Mouse (Mus musculus): ENCODE measurements around the gene Arsb. TPM values are rescaled to one million over a fixed set of nuclear protein-coding genes. Genes with fewer than 3 reads are reported as not detected.
"Not testable (repeated sequence)": the region's sequence is repeated elsewhere in the genome, so short reads cannot be mapped to it uniquely, and the experiment has no call there.

The Arsb gene
- polyA plus RNA-seq, 1 experiment from 2014 or later, result 10.8 TPM

DNA sequence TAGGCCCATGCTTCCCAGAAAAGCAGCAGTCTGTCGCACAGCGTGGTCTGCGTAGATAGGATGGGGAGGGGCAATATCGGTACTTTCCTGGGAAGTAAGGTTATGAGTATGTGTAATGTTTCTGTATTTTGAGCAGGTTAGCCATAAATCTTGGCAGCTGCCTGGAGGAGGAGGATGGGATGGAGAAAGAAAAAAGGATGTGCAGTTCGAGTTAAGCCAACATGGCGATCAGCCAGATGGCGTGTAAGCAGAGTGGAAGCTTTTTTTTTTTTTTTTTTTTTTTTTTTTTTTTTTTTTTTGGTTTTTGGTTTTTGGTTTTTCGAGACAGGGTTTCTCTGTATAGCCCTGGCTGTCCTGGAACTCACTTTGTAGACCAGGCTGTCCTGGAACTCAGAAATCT, 214.3 kb downstream of the Arsb start:
- not testable (repeated sequence) for H3K9me3 ChIP-seq (ENCODE audit: control insufficient read depth, low read length); DNase-seq (ENCODE audit: low spot score, missing footprints); H3K27ac ChIP-seq (ENCODE audit: low read depth, low read length); H3K4me1 ChIP-seq (ENCODE audit: control insufficient read depth, insufficient read depth, low read length); H3K27me3 ChIP-seq (ENCODE audit: control insufficient read depth, insufficient read depth, low read length); ATAC-seq (ENCODE audit: low FRiP score); H3K9ac ChIP-seq (ENCODE audit: low read length); H3K4me2 ChIP-seq; H3K4me3 ChIP-seq (ENCODE audit: low read depth, low read length); H3K36me3 ChIP-seq (ENCODE audit: control insufficient read depth, insufficient read depth, low read length)
- WGBS, result 87% methylated on average over 8 of the region's 8 CpGs

DNA sequence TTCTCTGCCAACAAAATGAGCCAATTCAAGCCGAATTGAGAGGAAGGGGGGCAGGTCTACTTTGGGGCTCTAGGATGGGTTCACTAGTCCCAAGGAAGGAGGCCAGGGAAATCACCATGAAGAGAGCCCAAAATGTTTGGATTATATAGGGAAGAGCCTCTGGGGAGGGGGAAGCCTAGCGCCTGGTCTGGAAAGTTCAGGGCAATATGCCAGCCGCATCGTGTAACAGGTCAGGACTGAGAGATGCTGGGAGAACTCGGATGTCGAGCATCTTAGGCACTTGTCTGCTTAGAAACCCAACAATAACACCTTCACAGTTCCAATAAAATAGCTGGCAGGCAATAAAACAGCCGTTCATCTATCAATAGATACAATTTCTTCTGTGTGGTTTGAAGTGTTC, 216.2 kb downstream of the Arsb start:
- no peaks in the 10 kb centered on the region for H3K36me3 ChIP-seq (ENCODE audit: control insufficient read depth, insufficient read depth, low read length)
- no peak overlapping the region for H3K4me2 ChIP-seq
- ATAC-seq (ENCODE audit: low FRiP score), result no peak
- no peak overlapping the region for H3K9ac ChIP-seq (ENCODE audit: low read length)
- DNase-seq (ENCODE audit: low spot score, missing footprints), result no peak
- no peak overlapping the region for H3K27ac ChIP-seq (ENCODE audit: low read depth, low read length)
- WGBS, result 83% methylated on average over 7 of the region's 7 CpGs
- H3K4me3 ChIP-seq (ENCODE audit: low read depth, low read length), result no peak overlapping the region
- H3K27me3 ChIP-seq (ENCODE audit: control insufficient read depth, insufficient read depth, low read length), result no peaks in the 10 kb centered on the region
- no peaks in the 10 kb centered on the region for H3K4me1 ChIP-seq (ENCODE audit: control insufficient read depth, insufficient read depth, low read length)
- no peaks in the 10 kb centered on the region for H3K9me3 ChIP-seq (ENCODE audit: control insufficient read depth, low read length)

DNA sequence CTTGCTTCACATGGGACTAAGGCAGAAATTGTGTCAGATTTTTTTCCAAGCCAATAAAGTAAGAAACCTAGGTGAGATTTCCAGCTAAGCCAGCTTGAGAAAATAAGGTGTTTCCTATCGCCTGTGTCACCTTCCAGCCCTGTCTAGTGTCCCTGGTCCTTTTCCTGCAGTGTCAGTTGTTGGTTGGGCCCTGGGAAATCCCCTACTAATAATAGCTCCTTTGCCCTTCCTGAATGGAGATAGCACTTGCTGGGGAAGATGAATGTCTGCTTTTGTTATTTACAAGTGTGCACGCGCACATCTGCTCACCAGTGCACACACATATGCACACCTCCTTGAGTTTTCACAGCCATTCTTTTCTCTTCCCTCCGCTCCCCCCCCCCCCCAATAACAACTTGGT, 217.8 kb downstream of the Arsb start:
- no peak for DNase-seq (ENCODE audit: low spot score, missing footprints)
- H3K36me3 ChIP-seq (ENCODE audit: control insufficient read depth, insufficient read depth, low read length), result no peaks in the 10 kb centered on the region
- H3K4me2 ChIP-seq, result no peak overlapping the region
- no peaks in the 10 kb centered on the region for H3K4me1 ChIP-seq (ENCODE audit: control insufficient read depth, insufficient read depth, low read length)
- H3K9me3 ChIP-seq (ENCODE audit: control insufficient read depth, low read length), result no peaks in the 10 kb centered on the region
- no peak for ATAC-seq (ENCODE audit: low FRiP score)
- H3K27me3 ChIP-seq (ENCODE audit: control insufficient read depth, insufficient read depth, low read length), result no peaks in the 10 kb centered on the region
- no peak overlapping the region for H3K27ac ChIP-seq (ENCODE audit: low read depth, low read length)
- H3K9ac ChIP-seq (ENCODE audit: low read length), result no peak overlapping the region
- no peak overlapping the region for H3K4me3 ChIP-seq (ENCODE audit: low read depth, low read length)
- WGBS, result 82% methylated on average over 4 of the region's 4 CpGs

- no peaks in the 10 kb centered on the region for H3K27me3 ChIP-seq (ENCODE audit: control insufficient read depth, insufficient read depth, low read length)
- ATAC-seq (ENCODE audit: low FRiP score), result no peak
- WGBS, result 83% methylated on average over 11 of the region's 11 CpGs
These were observed 218.5 kb downstream of the Arsb start for GRCm38 (mm10) chr13:93989736-93990611.

DNA sequence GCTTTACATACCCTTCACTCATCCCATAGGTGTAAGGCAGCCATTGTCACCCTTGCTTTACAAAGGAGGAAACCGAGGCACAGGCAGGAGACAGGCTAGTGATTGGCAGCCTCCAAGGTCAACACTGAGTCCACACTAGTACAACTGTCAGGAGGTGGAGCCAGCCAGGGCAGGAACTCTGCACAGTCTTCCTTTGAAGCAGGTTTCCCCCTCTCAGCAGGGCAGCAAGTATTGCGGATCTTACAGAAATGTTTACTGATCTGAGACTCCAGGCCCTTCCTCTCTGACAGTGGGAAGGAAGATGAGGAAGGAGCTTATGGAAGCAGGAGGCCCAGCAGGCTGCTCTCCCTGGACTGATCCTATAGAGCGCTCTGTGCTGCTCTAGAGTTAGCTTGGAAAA, 219.4 kb downstream of the Arsb start:
- Histone ChIP-seq H3K36me3 (ENCODE audit: control insufficient read depth, insufficient read depth, low read length) (no peaks in the 10 kb centered on the region), H3K4me3 (ENCODE audit: low read depth, low read length) (no peak overlapping the region), H3K4me2 (no peak overlapping the region), H3K4me1 (ENCODE audit: control insufficient read depth, insufficient read depth, low read length) (no peaks in the 10 kb centered on the region), H3K9me3 (ENCODE audit: control insufficient read depth, low read length) (no peaks in the 10 kb centered on the region), H3K27me3 (ENCODE audit: control insufficient read depth, insufficient read depth, low read length) (no peaks in the 10 kb centered on the region), H3K27ac (ENCODE audit: low read depth, low read length) (no peak overlapping the region), H3K9ac (ENCODE audit: low read length) (no peak overlapping the region)
- 78% methylated on average over 3 of the region's 3 CpGs for WGBS
- no peak for DNase-seq (ENCODE audit: low spot score, missing footprints)
- no peak for ATAC-seq (ENCODE audit: low FRiP score)

More at GRCm38 (mm10) chr13:93989736-93990611, 218.5 kb downstream of the Arsb start:
- H3K36me3 ChIP-seq (ENCODE audit: control insufficient read depth, insufficient read depth, low read length), result no peaks in the 10 kb centered on the region
- no peaks in the 10 kb centered on the region for H3K9me3 ChIP-seq (ENCODE audit: control insufficient read depth, low read length)
- no peak for DNase-seq (ENCODE audit: low spot score, missing footprints)
- no peak overlapping the region for H3K9ac ChIP-seq (ENCODE audit: low read length)
- H3K27ac ChIP-seq (ENCODE audit: low read depth, low read length), result no peak overlapping the region
- no peaks in the 10 kb centered on the region for H3K4me1 ChIP-seq (ENCODE audit: control insufficient read depth, insufficient read depth, low read length)
- no peak overlapping the region for H3K4me3 ChIP-seq (ENCODE audit: low read depth, low read length)
- no peak overlapping the region for H3K4me2 ChIP-seq

DNA sequence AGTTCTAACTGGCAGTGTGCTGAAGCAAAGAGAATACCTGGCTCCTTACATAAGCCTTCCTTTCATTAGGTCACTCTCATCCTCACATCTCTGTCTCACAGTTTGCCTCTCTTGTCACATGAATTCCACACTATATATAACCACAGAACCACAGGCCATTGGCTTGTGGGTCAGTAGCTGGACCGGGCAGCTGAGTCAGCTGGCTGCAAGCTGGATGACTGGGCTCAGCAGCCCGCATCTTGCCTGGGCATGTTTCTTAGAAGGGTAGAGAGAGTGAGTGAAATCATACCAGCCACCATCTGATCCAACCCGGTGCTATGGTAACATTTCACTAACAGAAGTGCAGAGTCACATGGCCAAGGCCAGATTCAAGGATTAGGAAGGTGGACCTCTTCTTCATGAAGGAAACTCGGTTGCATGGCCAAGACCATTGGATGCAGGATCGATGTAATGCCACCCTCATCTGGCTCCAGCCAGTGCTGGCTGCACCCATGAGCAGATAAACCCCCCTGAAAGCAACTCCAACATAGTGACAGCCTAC, 221.0 kb downstream of the Arsb start:
- 96% methylated on average over 5 of the region's 5 CpGs for WGBS
- H3K9me3 ChIP-seq (ENCODE audit: control insufficient read depth, low read length), result no peaks in the 10 kb centered on the region
- no peak overlapping the region for H3K4me3 ChIP-seq (ENCODE audit: low read depth, low read length)
- ATAC-seq (ENCODE audit: low FRiP score), result no peak
- no peaks in the 10 kb centered on the region for H3K4me1 ChIP-seq (ENCODE audit: control insufficient read depth, insufficient read depth, low read length)
- H3K9ac ChIP-seq (ENCODE audit: low read length), result no peak overlapping the region
- no peak overlapping the region for H3K27ac ChIP-seq (ENCODE audit: low read depth, low read length)
- no peaks in the 10 kb centered on the region for H3K27me3 ChIP-seq (ENCODE audit: control insufficient read depth, insufficient read depth, low read length)
- H3K4me2 ChIP-seq, result no peak overlapping the region
- DNase-seq (ENCODE audit: low spot score, missing footprints), result no peak
- H3K36me3 ChIP-seq (ENCODE audit: control insufficient read depth, insufficient read depth, low read length), result no peaks in the 10 kb centered on the region

Small RNA genes within 50 kb of the gene (microRNA-seq; reads per million reads assigned to microRNA genes)
- gene Gm25534 (not detected), gene Mir5624 (not detected)

Other genes with a start within 250 kb of the Arsb start
- 0.10 TPM in 1 of 2 replicates, not detected in the other for gene Bhmt, start 133.7 kb upstream of the Arsb start, polyA plus RNA-seq (2014; fragmentation: Nextera tagmentation; extraction: Ambion mirVana)
- gene Bhmt2, start 97.3 kb upstream of the Arsb start, polyA plus RNA-seq (2014; fragmentation: Nextera tagmentation; extraction: Ambion mirVana), result 0.08 TPM in 1 of 2 replicates, not detected in the other
- 0.12 TPM in 1 of 2 replicates, not detected in the other for gene Dmgdh, start 97.2 kb upstream of the Arsb start, polyA plus RNA-seq (2014; fragmentation: Nextera tagmentation; extraction: Ambion mirVana)